Mouse (Mus musculus): ENCODE results near the gene Gprc5c.

DNA sequence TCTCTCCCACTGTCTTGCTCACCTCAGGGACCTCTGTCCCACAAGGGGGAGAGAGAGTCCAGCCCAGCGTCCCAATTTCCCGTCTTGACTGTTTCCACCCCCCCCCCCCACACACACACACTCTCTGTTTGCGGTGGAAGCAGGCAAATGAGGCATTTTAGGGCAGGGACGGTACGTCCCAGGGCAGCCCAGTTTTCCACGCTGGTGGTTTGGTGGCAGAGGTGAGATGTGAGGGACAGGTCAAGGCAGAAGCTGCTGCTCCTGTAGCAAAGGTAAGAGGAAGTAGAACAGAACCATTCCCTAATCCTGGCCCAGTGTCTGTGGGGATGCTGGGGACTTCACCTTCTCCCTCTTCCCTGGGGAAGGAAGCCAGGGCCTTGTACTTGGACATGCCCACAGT is 3.6 kb downstream of the Gprc5c start:
- no peak for TF ChIP-seq CTCF (IDR thresholded peaks at IDR 0.05; ENCODE audit: insufficient read depth, low read length)
- no peak for TF ChIP-seq POLR2A (IDR thresholded peaks at IDR 0.05; ENCODE audit: borderline replicate concordance, extremely low read depth, low read depth, low read length)

All from lung, adult 2 months (tissue).